Mouse (Mus musculus): ENCODE data around the gene Tmem127. TPM values are rescaled to one million over a fixed set of nuclear protein-coding genes. Genes with fewer than 3 reads are reported as not detected.
"Not testable (repeated sequence)": the region's sequence is repeated elsewhere in the genome, so short reads cannot be mapped to it uniquely, and the experiment has no call there.

The Tmem127 gene
- polyA plus RNA-seq, 1 experiment: 70.5 TPM

GRCm38 (mm10) chr2:127275551-127276320, 28.0 kb downstream of the Tmem127 start:
- TF ChIP-seq POLR2A (IDR thresholded peaks at IDR 0.05; ENCODE audit: extremely low read depth, insufficient read depth, low read length): no peak
- TF ChIP-seq CTCF (IDR thresholded peaks at IDR 0.05; ENCODE audit: extremely low read depth, insufficient read depth, low read length): no peak
- Histone ChIP-seq H3K4me1 (ENCODE audit: control insufficient read depth, insufficient read depth, low read length) (peaks cover 5% of the 10 kb centered on the region), H3K4me3 (ENCODE audit: insufficient read depth, low read length) (no peak overlapping the region), H3K27ac (ENCODE audit: insufficient read depth, low read length) (no peak overlapping the region)

GRCm38 (mm10) chr2:127278162-127278561, 30.5 kb downstream of the Tmem127 start:
- peaks cover 2% of the 10 kb centered on the region; the same call in 1 of the 2 replicates for H3K4me1 ChIP-seq (ENCODE audit: control insufficient read depth, insufficient read depth, low read length)
- H3K4me3 ChIP-seq (ENCODE audit: insufficient read depth, low read length): no peak overlapping the region
- TF ChIP-seq POLR2A (IDR thresholded peaks at IDR 0.05; ENCODE audit: extremely low read depth, insufficient read depth, low read length) (no peak), CTCF (IDR thresholded peaks at IDR 0.05; ENCODE audit: extremely low read depth, insufficient read depth, low read length) (no peak)
- no peak overlapping the region for H3K27ac ChIP-seq (ENCODE audit: insufficient read depth, low read length)

- TF ChIP-seq POLR2A (IDR thresholded peaks at IDR 0.05; ENCODE audit: extremely low read depth, insufficient read depth, low read length) (no peak), CTCF (IDR thresholded peaks at IDR 0.05; ENCODE audit: extremely low read depth, insufficient read depth, low read length) (no peak)
- Histone ChIP-seq H3K4me3 (ENCODE audit: insufficient read depth, low read length) (no peak overlapping the region), H3K27ac (ENCODE audit: insufficient read depth, low read length) (no peak overlapping the region), H3K4me1 (ENCODE audit: control insufficient read depth, insufficient read depth, low read length) (no peaks in the 10 kb centered on the region)
These were observed 44.5 kb downstream of the Tmem127 start for GRCm38 (mm10) chr2:127292250-127292649.

GRCm38 (mm10) chr2:127297001-127297805, 49.5 kb downstream of the Tmem127 start:
- H3K4me3 ChIP-seq (ENCODE audit: insufficient read depth, low read length): no peak overlapping the region
- H3K4me1 ChIP-seq (ENCODE audit: control insufficient read depth, insufficient read depth, low read length): no peaks in the 10 kb centered on the region
- no peak for TF ChIP-seq CTCF (IDR thresholded peaks at IDR 0.05; ENCODE audit: extremely low read depth, insufficient read depth, low read length)
- TF ChIP-seq POLR2A (IDR thresholded peaks at IDR 0.05; ENCODE audit: extremely low read depth, insufficient read depth, low read length): no peak
- no peak overlapping the region for H3K27ac ChIP-seq (ENCODE audit: insufficient read depth, low read length)

GRCm38 (mm10) chr2:127298056-127298455, 50.3 kb downstream of the Tmem127 start:
- Histone ChIP-seq H3K4me1 (ENCODE audit: control insufficient read depth, insufficient read depth, low read length) (no peaks in the 10 kb centered on the region), H3K4me3 (ENCODE audit: insufficient read depth, low read length) (no peak overlapping the region), H3K27ac (ENCODE audit: insufficient read depth, low read length) (no peak overlapping the region)
- TF ChIP-seq CTCF (IDR thresholded peaks at IDR 0.05; ENCODE audit: extremely low read depth, insufficient read depth, low read length): no peak
- TF ChIP-seq POLR2A (IDR thresholded peaks at IDR 0.05; ENCODE audit: extremely low read depth, insufficient read depth, low read length): no peak

- TF ChIP-seq POLR2A (IDR thresholded peaks at IDR 0.05; ENCODE audit: extremely low read depth, insufficient read depth, low read length) (no peak), CTCF (IDR thresholded peaks at IDR 0.05; ENCODE audit: extremely low read depth, insufficient read depth, low read length) (no peak)
- no peaks in the 10 kb centered on the region for H3K4me1 ChIP-seq (ENCODE audit: control insufficient read depth, insufficient read depth, low read length)
- no peak overlapping the region for H3K4me3 ChIP-seq (ENCODE audit: insufficient read depth, low read length)
- H3K27ac ChIP-seq (ENCODE audit: insufficient read depth, low read length): no peak overlapping the region
These were observed 53.0 kb downstream of the Tmem127 start for GRCm38 (mm10) chr2:127300701-127301100.

- Histone ChIP-seq H3K27ac (ENCODE audit: insufficient read depth, low read length) (no peak overlapping the region), H3K4me1 (ENCODE audit: control insufficient read depth, insufficient read depth, low read length) (no peaks in the 10 kb centered on the region), H3K4me3 (ENCODE audit: insufficient read depth, low read length) (no peak overlapping the region)
- no peak for TF ChIP-seq CTCF (IDR thresholded peaks at IDR 0.05; ENCODE audit: extremely low read depth, insufficient read depth, low read length)
- TF ChIP-seq POLR2A (IDR thresholded peaks at IDR 0.05; ENCODE audit: extremely low read depth, insufficient read depth, low read length): no peak
These were observed 54.2 kb downstream of the Tmem127 start for GRCm38 (mm10) chr2:127301883-127302282.

GRCm38 (mm10) chr2:127304192-127304591, 56.5 kb downstream of the Tmem127 start:
- H3K4me3 ChIP-seq (ENCODE audit: insufficient read depth, low read length); H3K4me1 ChIP-seq (ENCODE audit: control insufficient read depth, insufficient read depth, low read length); H3K27ac ChIP-seq (ENCODE audit: insufficient read depth, low read length): not testable (repeated sequence)

- Histone ChIP-seq H3K4me3 (ENCODE audit: insufficient read depth, low read length) (no peak overlapping the region), H3K4me1 (ENCODE audit: control insufficient read depth, insufficient read depth, low read length) (no peaks in the 10 kb centered on the region)
These were observed 57.0 kb downstream of the Tmem127 start for GRCm38 (mm10) chr2:127304609-127305210.

More at GRCm38 (mm10) chr2:127304609-127305210, 57.0 kb downstream of the Tmem127 start:
- H3K27ac ChIP-seq (ENCODE audit: insufficient read depth, low read length): no peak overlapping the region
- TF ChIP-seq CTCF (IDR thresholded peaks at IDR 0.05; ENCODE audit: extremely low read depth, insufficient read depth, low read length): no peak
- TF ChIP-seq POLR2A (IDR thresholded peaks at IDR 0.05; ENCODE audit: extremely low read depth, insufficient read depth, low read length): no peak

Data from cortical plate, adult 2 months (tissue).